Mouse (Mus musculus): ENCODE data around the gene BC005537.

DNA sequence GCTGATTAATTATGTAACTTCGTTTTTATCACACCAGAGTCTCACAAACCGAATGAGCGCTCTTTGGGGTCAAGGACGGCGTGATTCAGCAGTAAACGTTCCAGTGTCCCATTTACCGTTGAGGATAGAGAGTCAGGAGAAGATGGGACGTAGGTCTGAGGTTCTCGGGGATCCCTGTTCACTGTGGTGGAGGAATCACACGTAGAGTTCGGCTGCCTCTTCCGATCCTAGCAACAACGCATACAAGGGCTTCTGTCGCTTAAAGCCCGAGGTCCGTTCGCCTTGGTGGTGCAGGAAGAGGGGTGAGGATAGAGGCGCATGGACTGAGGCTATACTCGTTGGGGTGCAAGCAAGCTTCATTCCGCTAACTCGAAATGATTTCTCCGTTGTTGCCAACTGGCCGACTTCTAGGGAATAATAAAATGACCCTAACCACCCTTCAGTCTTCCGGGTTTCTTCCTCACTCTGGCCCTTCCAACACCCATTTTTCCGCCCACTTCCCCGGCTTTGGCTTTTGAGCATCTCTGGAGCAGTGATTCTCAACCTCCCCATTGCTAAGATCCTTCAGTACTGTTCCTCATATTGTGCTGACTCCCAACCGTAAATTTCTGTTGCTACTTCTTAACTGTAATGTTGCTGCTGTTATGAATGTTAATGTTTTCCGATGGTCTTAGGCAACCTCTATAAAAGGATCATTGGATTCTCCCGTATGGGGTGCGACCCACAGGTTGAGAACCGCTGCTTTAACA, 1.4 kb upstream of the BC005537 start:
- no peak for TF ChIP-seq CTCF (IDR thresholded peaks at IDR 0.05; ENCODE audit: low read depth, low read length)
- 0 out of 2 replicates have a peak, but pooled peaks have one; percentile 32 for TF ChIP-seq POLR2A (IDR thresholded peaks at IDR 0.05; ENCODE audit: extremely low read depth, insufficient read depth, low read length)
